In the genomic region with DNA sequence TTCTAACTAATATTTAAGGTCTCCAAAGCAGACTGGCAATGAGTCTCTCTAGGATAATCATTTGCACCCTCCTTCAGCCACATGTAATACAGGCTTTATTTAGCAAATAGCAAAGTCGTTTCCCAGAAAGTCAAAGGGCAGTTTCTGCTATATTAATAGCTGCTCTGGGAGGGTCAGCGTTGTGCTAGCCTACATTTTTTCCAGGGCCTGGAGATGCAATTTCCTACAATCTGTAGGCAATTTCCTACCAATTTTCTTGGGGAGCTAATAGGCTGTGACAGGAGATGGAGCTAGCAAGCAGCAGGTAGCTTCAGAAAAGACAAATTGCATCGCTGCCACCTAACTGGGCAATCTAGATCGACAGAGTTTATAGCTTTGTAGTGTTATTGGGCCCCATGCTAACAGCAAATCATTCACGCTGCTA, we compare ENCODE assay signal across 14 mouse cellular contexts.
DNase-seq lines count a peak whose midpoint lies in the region; ATAC-seq lines count a peak whose summit lies in the region.
"Had no signal": no experiment of that assay in that cellular context is flagged by ENCODE, and none has a peak within 500 bp of the region (broad histone marks: within the 10 kb centered on the region; RNA-seq: fewer than 3 reads in every experiment).

No protein-coding gene starts in this region.

- H3K9me3 ChIP-seq in hindbrain, embryonic 13.5 days = no peaks in the 10 kb centered on the region
- no peaks in the 10 kb centered on the region for H3K9me3 ChIP-seq in hindbrain, embryonic 10.5 days
- no peaks in the 10 kb centered on the region for H3K9me3 ChIP-seq in hindbrain, embryonic 15.5 days
- H3K9me3 ChIP-seq in midbrain, embryonic 15.5 days = no peaks in the 10 kb centered on the region
- H3K9me3 ChIP-seq: liver, embryonic 15.5 days; megakaryocyte, embryonic 14.5 days had no signal

- H3K27ac ChIP-seq in hindbrain, embryonic 13.5 days = no peak overlapping the region
- H3K27ac ChIP-seq in hindbrain, embryonic 10.5 days = no peak overlapping the region
- no peak overlapping the region for H3K27ac ChIP-seq in hindbrain, embryonic 15.5 days (replicated peaks)
- no peak overlapping the region for H3K27ac ChIP-seq in midbrain, embryonic 15.5 days
- H3K27ac ChIP-seq: liver, embryonic 15.5 days had no signal

- no peak overlapping the region for H3K4me3 ChIP-seq in hindbrain, embryonic 13.5 days
- no peak overlapping the region for H3K4me3 ChIP-seq in hindbrain, embryonic 10.5 days
- H3K4me3 ChIP-seq in hindbrain, embryonic 15.5 days = no peak overlapping the region
- no peak overlapping the region for H3K4me3 ChIP-seq in midbrain, embryonic 15.5 days
- H3K4me3 ChIP-seq: liver, embryonic 15.5 days; megakaryocyte, embryonic 14.5 days had no signal

- peak; percentile 49 for ATAC-seq in hindbrain, embryonic 13.5 days (ENCODE audit: low FRiP score)
- peak; percentile 38; the same call in 1 of the 2 replicates for ATAC-seq in hindbrain, embryonic 15.5 days (ENCODE audit: low FRiP score, low read depth)
- peak; percentile 20; the same call in 1 of the 2 replicates for ATAC-seq in midbrain, embryonic 15.5 days (replicated peaks)

- 49% methylated on average over 5 of the region's 5 CpGs for WGBS in hindbrain, embryonic 13.5 days
- 68% methylated on average over 5 of the region's 5 CpGs for WGBS in hindbrain, embryonic 10.5 days
- WGBS in hindbrain, embryonic 15.5 days = 33% methylated on average over 5 of the region's 5 CpGs
- WGBS in midbrain, embryonic 15.5 days = 53% methylated on average over 5 of the region's 5 CpGs

- no peak for DNase-seq in hindbrain, embryonic 10.5 days (ENCODE audit: low spot score)
- DNase-seq in embryo, embryonic 11 days = peak; percentile 54
- no peak for DNase-seq in kidney, adult 18-20 months
- DNase-seq in right cerebral cortex, postnatal 4 days = no peak
- DNase-seq: adrenal gland, postnatal 36 days; cerebellum, adult 2 months; gastrocnemius, postnatal 14 days; thymus, postnatal 36 days had no signal

- no peaks in the 10 kb centered on the region for H3K27me3 ChIP-seq in hindbrain, embryonic 13.5 days
- no peaks in the 10 kb centered on the region for H3K27me3 ChIP-seq in hindbrain, embryonic 10.5 days (ENCODE audit: insufficient read depth, poor library complexity, severe bottlenecking)
- H3K27me3 ChIP-seq in hindbrain, embryonic 15.5 days = no peaks in the 10 kb centered on the region
- no peaks in the 10 kb centered on the region for H3K27me3 ChIP-seq in midbrain, embryonic 15.5 days (replicated peaks)
- H3K27me3 ChIP-seq: CH12.LX; liver, embryonic 15.5 days; megakaryocyte, embryonic 14.5 days had no signal

- H3K4me1 ChIP-seq in hindbrain, embryonic 13.5 days (replicated peaks) = peaks cover 5% of the 10 kb centered on the region
- H3K4me1 ChIP-seq in hindbrain, embryonic 10.5 days (replicated peaks) = no peaks in the 10 kb centered on the region
- no peaks in the 10 kb centered on the region for H3K4me1 ChIP-seq in hindbrain, embryonic 15.5 days (replicated peaks)
- no peaks in the 10 kb centered on the region for H3K4me1 ChIP-seq in midbrain, embryonic 15.5 days
- H3K4me1 ChIP-seq: liver, embryonic 15.5 days; megakaryocyte, embryonic 14.5 days had no signal

- H3K9ac ChIP-seq in hindbrain, embryonic 13.5 days = no peak overlapping the region
- no peak overlapping the region for H3K9ac ChIP-seq in hindbrain, embryonic 15.5 days
- H3K9ac ChIP-seq in midbrain, embryonic 15.5 days = no peak overlapping the region
- H3K9ac ChIP-seq: liver, embryonic 15.5 days had no signal

- no peaks in the 10 kb centered on the region for H3K36me3 ChIP-seq in hindbrain, embryonic 13.5 days
- no peaks in the 10 kb centered on the region for H3K36me3 ChIP-seq in hindbrain, embryonic 10.5 days
- no peaks in the 10 kb centered on the region for H3K36me3 ChIP-seq in hindbrain, embryonic 15.5 days
- no peaks in the 10 kb centered on the region for H3K36me3 ChIP-seq in midbrain, embryonic 15.5 days (replicated peaks)
- H3K36me3 ChIP-seq: liver, embryonic 15.5 days had no signal

- no peak overlapping the region for H3K4me2 ChIP-seq in hindbrain, embryonic 13.5 days
- no peak overlapping the region for H3K4me2 ChIP-seq in hindbrain, embryonic 15.5 days
- H3K4me2 ChIP-seq in midbrain, embryonic 15.5 days = no peak overlapping the region
- H3K4me2 ChIP-seq: liver, embryonic 15.5 days had no signal
